Mouse (Mus musculus): Measurements from ENCODE around the gene Ccdc88a. TPM values are rescaled to one million over a fixed set of nuclear protein-coding genes. Genes with fewer than 3 reads are reported as not detected.

The Ccdc88a gene
- polyA plus RNA-seq, 1 experiment from 2014 or later = 72.2 TPM

- Histone ChIP-seq H3K36me3 (peaks cover 41% of the 10 kb centered on the region), H3K4me1 (replicated peaks) (no peaks in the 10 kb centered on the region), H3K4me2 (no peak overlapping the region), H3K9ac (replicated peaks) (no peak overlapping the region), H3K27ac (no peak overlapping the region), H3K27me3 (no peaks in the 10 kb centered on the region), H3K9me3 (no peaks in the 10 kb centered on the region), H3K4me3 (replicated peaks) (no peak overlapping the region)
- ATAC-seq (ENCODE audit: insufficient number of reproducible peaks, insufficient read depth, low FRiP score, low TSS enrichment, low read depth) = no peak
These were observed 101.2 kb downstream of the Ccdc88a start for GRCm38 (mm10) chr11:29474676-29475075.

- Histone ChIP-seq H3K4me3 (replicated peaks) (no peak overlapping the region), H3K9ac (replicated peaks) (no peak overlapping the region), H3K4me1 (replicated peaks) (no peaks in the 10 kb centered on the region), H3K27ac (no peak overlapping the region), H3K9me3 (no peaks in the 10 kb centered on the region), H3K27me3 (no peaks in the 10 kb centered on the region), H3K36me3 (peaks cover 46% of the 10 kb centered on the region), H3K4me2 (no peak overlapping the region)
- ATAC-seq (ENCODE audit: insufficient number of reproducible peaks, insufficient read depth, low FRiP score, low TSS enrichment, low read depth) = no peak
- 97% methylated on average over 1 of the region's 1 CpGs for WGBS
These were observed 119.7 kb downstream of the Ccdc88a start for GRCm38 (mm10) chr11:29493135-29493534.

- no peak overlapping the region for H3K9ac ChIP-seq (replicated peaks)
- 79% methylated on average over 3 of the region's 3 CpGs for WGBS
- H3K4me1 ChIP-seq (replicated peaks) = no peaks in the 10 kb centered on the region
- H3K27ac ChIP-seq = no peak overlapping the region
- H3K36me3 ChIP-seq = peaks cover 42% of the 10 kb centered on the region
- no peak for ATAC-seq (ENCODE audit: insufficient number of reproducible peaks, insufficient read depth, low FRiP score, low TSS enrichment, low read depth)
- no peak overlapping the region for H3K4me3 ChIP-seq (replicated peaks)
- no peaks in the 10 kb centered on the region for H3K9me3 ChIP-seq
- H3K4me2 ChIP-seq = no peak overlapping the region
- H3K27me3 ChIP-seq = no peaks in the 10 kb centered on the region
These were observed 123.5 kb downstream of the Ccdc88a start for GRCm38 (mm10) chr11:29496962-29497361.

GRCm38 (mm10) chr11:29503948-29504893 is 130.8 kb downstream of the Ccdc88a start:
- 95% methylated on average over 10 of the region's 10 CpGs for WGBS
- Histone ChIP-seq H3K27ac (no peak overlapping the region), H3K27me3 (no peaks in the 10 kb centered on the region), H3K4me3 (replicated peaks) (no peak overlapping the region), H3K9ac (replicated peaks) (no peak overlapping the region), H3K4me2 (no peak overlapping the region), H3K9me3 (no peaks in the 10 kb centered on the region), H3K36me3 (peaks cover 46% of the 10 kb centered on the region), H3K4me1 (replicated peaks) (no peaks in the 10 kb centered on the region)
- no peak for ATAC-seq (ENCODE audit: insufficient number of reproducible peaks, insufficient read depth, low FRiP score, low TSS enrichment, low read depth)

GRCm38 (mm10) chr11:29504899-29505625 is 131.6 kb downstream of the Ccdc88a start:
- H3K36me3 ChIP-seq = peaks cover 41% of the 10 kb centered on the region
- H3K9ac ChIP-seq (replicated peaks) = no peak overlapping the region
- H3K27me3 ChIP-seq = no peaks in the 10 kb centered on the region
- no peak for ATAC-seq (ENCODE audit: insufficient number of reproducible peaks, insufficient read depth, low FRiP score, low TSS enrichment, low read depth)
- H3K4me1 ChIP-seq (replicated peaks) = no peaks in the 10 kb centered on the region
- H3K27ac ChIP-seq = no peak overlapping the region
- no peak overlapping the region for H3K4me2 ChIP-seq
- no peaks in the 10 kb centered on the region for H3K9me3 ChIP-seq
- H3K4me3 ChIP-seq (replicated peaks) = no peak overlapping the region
- WGBS = 96% methylated on average over 2 of the region's 2 CpGs

- Histone ChIP-seq H3K4me1 (replicated peaks) (no peaks in the 10 kb centered on the region; the same call in 1 of the 2 replicates), H3K27me3 (no peaks in the 10 kb centered on the region), H3K4me2 (no peak overlapping the region), H3K9ac (replicated peaks) (no peak overlapping the region), H3K27ac (no peak overlapping the region), H3K4me3 (replicated peaks) (no peak overlapping the region), H3K9me3 (no peaks in the 10 kb centered on the region), H3K36me3 (peaks cover 31% of the 10 kb centered on the region)
- ATAC-seq (ENCODE audit: insufficient number of reproducible peaks, insufficient read depth, low FRiP score, low TSS enrichment, low read depth) = no peak
- 86% methylated on average over 1 of the region's 1 CpGs for WGBS
These were observed 136.0 kb downstream of the Ccdc88a start for GRCm38 (mm10) chr11:29509421-29509820.

- 91% methylated on average over 4 of the region's 4 CpGs for WGBS
These were observed 139.5 kb downstream of the Ccdc88a start for GRCm38 (mm10) chr11:29512818-29513535.

GRCm38 (mm10) chr11:29514325-29514681 is 140.8 kb downstream of the Ccdc88a start:
- Histone ChIP-seq H3K4me3 (replicated peaks) (peak overlapping the region; percentile 61), H3K4me1 (replicated peaks) (no peaks in the 10 kb centered on the region; the same call in 1 of the 2 replicates), H3K4me2 (peak overlapping the region; percentile 63), H3K27me3 (no peaks in the 10 kb centered on the region), H3K9ac (replicated peaks) (peak overlapping the region; percentile 67), H3K36me3 (peaks cover 13% of the 10 kb centered on the region; the same call in 1 of the 2 replicates), H3K27ac (peak overlapping the region; percentile 86), H3K9me3 (no peaks in the 10 kb centered on the region)
- 24% methylated on average over 10 of the region's 10 CpGs for WGBS
- no peak; the same call in 1 of the 2 replicates for ATAC-seq (ENCODE audit: insufficient number of reproducible peaks, insufficient read depth, low FRiP score, low TSS enrichment, low read depth)

More at GRCm38 (mm10) chr11:29512818-29513535, 139.5 kb downstream of the Ccdc88a start:
- Histone ChIP-seq H3K4me2 (no peak overlapping the region), H3K9ac (replicated peaks) (no peak overlapping the region), H3K4me1 (replicated peaks) (no peaks in the 10 kb centered on the region; the same call in 1 of the 2 replicates), H3K27ac (no peak overlapping the region), H3K27me3 (no peaks in the 10 kb centered on the region), H3K4me3 (replicated peaks) (no peak overlapping the region), H3K9me3 (no peaks in the 10 kb centered on the region), H3K36me3 (peaks cover 13% of the 10 kb centered on the region; the same call in 1 of the 2 replicates)
- no peak for ATAC-seq (ENCODE audit: insufficient number of reproducible peaks, insufficient read depth, low FRiP score, low TSS enrichment, low read depth)

GRCm38 (mm10) chr11:29514682-29515412 is 141.4 kb downstream of the Ccdc88a start, which contains the start of gene Prorsd1:
Gene Prorsd1, minus strand, starts transcription at chr11:29515033.
- Histone ChIP-seq H3K27ac (peak within 1 kb of the TSS; percentile 86), H3K4me2 (peak within 1 kb of the TSS; percentile 63), H3K9ac (replicated peaks) (peak within 1 kb of the TSS; percentile 67), H3K27me3 (no peaks in the 10 kb centered on the region), H3K36me3 (peaks cover 13% of the 10 kb centered on the region; the same call in 1 of the 2 replicates), H3K4me3 (replicated peaks) (peak within 1 kb of the TSS; percentile 61), H3K9me3 (no peaks in the 10 kb centered on the region), H3K4me1 (replicated peaks) (no peaks in the 10 kb centered on the region; the same call in 1 of the 2 replicates)
- 3% methylated on average over 40 of the region's 40 CpGs for WGBS
- ATAC-seq (ENCODE audit: insufficient number of reproducible peaks, insufficient read depth, low FRiP score, low TSS enrichment, low read depth) = peak; percentile 98

Measured in limb, embryonic 12.5 days (tissue).